Mouse (Mus musculus): ENCODE data around the gene Nup205. TPM values are rescaled to one million over a fixed set of nuclear protein-coding genes. Genes with fewer than 3 reads are reported as not detected.
"Not testable (repeated sequence)": the region's sequence is repeated elsewhere in the genome, so short reads cannot be mapped to it uniquely, and the experiment has no call there.

Gene Nup205
- 10 to 100 TPM; 23.6 to 27.1 TPM for total RNA-seq (2021)

DNA sequence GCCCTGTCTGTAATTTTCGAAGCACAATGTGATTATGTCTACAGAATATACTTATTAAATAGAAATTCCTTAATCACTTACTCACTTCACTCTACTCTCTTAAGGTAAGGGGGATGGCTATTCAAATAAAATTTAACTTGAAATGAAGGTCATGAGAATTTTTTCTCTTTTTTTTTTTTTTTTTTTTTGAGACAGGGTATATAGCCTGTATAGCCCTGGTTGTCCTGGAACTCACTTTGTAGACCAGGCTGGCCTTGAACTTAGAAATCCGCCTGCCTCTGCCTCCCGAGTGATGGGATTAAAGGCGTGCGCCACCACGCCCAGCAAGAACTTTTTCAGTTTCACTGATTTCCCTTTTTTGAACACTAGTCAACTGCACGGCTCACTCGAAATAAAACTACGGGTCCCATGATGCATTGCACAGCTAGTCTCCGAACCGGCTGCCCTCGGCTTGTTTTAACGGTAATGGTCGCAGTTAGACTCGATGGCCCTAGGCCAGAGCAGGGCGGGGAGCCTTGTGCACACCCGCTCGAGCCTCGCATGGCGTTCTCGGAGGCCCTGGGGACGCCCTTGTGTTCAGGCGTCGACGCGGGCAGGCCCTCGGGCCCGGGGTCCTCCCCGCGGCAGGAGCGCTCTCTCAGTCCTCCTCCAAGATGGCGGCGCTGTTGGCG lies at the start of gene Nup205:
Nup205 (plus strand) TSS at position 443 of the 671 bp plus-strand sequence.
- peak; percentile 63 to 91 for DNase-seq (ENCODE audit: extremely low spot score in 1 of 2, low spot score in 1 of 2)

DNA sequence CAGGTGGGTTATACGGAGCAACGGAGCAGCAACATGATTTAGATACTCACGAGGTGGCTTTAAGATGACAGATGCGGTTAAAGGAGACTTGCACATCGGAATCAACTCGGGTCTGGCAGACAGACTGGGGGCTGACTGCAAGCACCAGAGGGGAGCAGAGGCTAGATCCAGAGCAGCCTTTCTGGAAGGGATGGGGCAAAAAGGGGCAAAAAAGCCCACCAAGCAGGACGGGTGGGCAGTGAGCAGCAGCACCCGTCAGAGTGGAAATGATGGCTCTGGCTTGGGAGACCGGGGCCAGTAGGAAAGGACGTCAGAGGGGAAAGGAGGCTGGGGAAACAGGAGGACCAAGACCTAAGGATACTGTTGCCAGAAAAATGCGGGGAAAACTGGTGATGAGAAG lies 44.4 kb upstream of the Nup205 start:
- DNase-seq (ENCODE audit: extremely low spot score in 1 of 2, low spot score in 1 of 2): peak in 1 of 2 experiments; percentile 10

GRCm38 (mm10) chr6:35133246-35133578 lies 44.0 kb upstream of the Nup205 start:
- DNase-seq (ENCODE audit: extremely low spot score in 1 of 2, low spot score in 1 of 2): no peak

DNA sequence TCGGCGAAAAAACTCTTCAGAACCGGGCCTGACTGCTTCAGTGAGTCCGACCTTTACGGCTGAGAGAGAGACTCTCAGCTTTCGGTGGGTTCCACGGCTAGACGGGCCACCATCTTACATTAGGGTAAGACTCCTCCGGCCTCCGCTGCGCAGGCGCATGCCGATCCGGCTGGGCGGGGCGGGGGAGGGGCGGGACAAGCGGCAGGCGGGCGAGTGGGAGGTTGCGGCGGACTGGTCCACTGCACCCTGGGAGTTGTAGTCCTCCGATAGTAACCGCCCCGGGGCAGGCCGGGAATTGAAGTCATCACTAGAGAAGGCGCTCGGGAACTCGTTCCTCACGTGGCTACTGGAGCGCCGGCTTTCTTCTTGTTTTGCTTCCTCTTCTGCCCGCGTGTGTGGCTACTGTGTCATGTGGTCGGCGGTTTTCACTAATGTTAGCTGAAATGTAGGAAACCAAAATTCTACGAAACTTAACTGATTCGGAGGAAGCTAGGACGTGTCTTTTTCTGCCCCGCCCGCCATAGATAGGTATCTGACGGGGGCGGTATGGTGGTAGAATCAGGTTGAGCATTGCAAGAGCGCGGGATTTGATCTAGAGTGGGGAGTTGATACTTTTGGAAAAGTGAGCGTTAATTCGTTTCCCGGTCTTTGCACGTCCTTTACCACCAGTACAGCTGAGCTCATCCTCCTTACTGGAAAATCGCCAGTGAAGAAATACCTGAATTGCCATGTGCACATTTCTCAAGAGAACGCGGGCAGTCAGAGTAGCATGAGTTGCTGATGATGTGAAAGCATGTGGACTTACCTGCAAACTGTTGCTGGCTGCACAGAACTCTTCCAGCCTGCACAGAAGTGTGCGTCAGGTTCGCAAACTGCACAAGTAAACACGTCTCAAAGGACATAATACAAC lies 43.4 kb upstream of the Nup205 start, which contains the start of gene Cnot4:
Cnot4 (minus strand) TSS at position 146 of the 910 bp plus-strand sequence.
- peak; percentile 91 to 98 for DNase-seq (ENCODE audit: extremely low spot score in 1 of 2, low spot score in 1 of 2)

- DNase-seq (ENCODE audit: extremely low spot score in 1 of 2, low spot score in 1 of 2): no peak
Observed at GRCm38 (mm10) chr6:35134844-35135243, 42.4 kb upstream of the Nup205 start.

DNA sequence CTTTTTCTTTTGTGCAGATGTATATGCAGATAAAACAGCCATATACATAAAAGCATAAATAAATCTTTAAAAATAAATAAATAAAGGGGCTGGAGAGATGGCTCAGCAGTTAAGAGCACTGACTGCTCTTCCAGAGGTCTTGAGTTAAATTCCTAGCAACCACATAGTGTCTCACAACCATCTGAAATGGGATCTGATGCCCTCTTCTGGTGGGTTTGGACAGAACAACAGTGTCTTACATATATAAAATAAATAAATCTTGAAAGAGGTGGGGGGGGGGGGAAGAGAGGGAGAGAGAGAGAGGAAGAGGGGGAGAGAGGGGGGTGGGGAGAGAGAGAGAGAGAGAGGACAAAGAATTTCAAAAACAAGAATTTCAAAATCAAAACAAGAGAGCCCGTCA lies 36.9 kb upstream of the Nup205 start:
- DNase-seq (ENCODE audit: extremely low spot score in 1 of 2, low spot score in 1 of 2): no peak

DNA sequence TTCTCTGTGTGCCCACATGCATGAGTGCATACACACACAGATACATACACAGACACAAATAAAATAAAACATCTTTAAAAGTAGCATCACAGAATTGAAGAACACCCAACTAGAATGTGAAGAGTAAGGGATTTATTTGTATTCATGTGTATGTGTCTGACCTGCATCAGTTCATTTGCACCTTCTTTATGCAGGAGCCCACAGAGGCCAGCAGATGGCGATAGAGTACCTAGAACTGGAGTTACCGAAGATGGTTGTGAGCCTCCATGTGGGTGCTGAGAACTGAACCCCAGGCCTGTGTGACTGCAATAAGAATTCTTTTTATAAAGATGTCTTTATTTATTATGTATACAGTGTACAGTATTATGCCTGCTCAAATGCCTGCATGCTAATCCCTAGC lies 31.7 kb upstream of the Nup205 start:
- no peak for DNase-seq (ENCODE audit: extremely low spot score in 1 of 2, low spot score in 1 of 2)

- DNase-seq (ENCODE audit: extremely low spot score in 1 of 2, low spot score in 1 of 2): no peak
Observed at GRCm38 (mm10) chr6:35147726-35148422, 29.3 kb upstream of the Nup205 start.

DNA sequence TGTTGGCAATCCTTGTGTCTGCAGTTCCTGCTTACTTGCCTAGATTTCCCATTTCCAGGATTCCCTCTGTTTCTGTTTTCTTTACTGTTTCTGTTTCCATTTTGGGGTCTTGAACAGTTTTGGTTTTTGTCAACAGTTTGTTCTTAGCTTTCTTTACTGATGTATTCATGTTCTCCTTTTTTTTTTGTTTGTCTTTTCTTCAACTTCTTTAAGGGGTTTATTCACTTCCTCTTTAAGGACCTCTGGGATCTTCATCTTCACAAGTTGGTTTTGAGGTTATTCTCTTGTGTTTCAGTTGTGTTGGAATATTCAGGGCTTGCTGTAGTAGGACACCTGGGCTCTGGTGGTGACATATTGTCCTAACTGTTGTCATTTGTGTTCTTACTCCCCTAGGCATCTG lies 22.7 kb upstream of the Nup205 start:
- DNase-seq (ENCODE audit: extremely low spot score in 1 of 2, low spot score in 1 of 2): no peak

GRCm38 (mm10) chr6:35169250-35169649 lies 8.0 kb upstream of the Nup205 start:
- DNase-seq (ENCODE audit: extremely low spot score in 1 of 2, low spot score in 1 of 2): no peak

GRCm38 (mm10) chr6:35172028-35172427 lies 5.2 kb upstream of the Nup205 start:
- not testable (repeated sequence) for DNase-seq (ENCODE audit: extremely low spot score in 1 of 2, low spot score in 1 of 2)

- no peak for DNase-seq (ENCODE audit: extremely low spot score in 1 of 2, low spot score in 1 of 2)
Observed at GRCm38 (mm10) chr6:35173181-35173580, 4.0 kb upstream of the Nup205 start.

DNA sequence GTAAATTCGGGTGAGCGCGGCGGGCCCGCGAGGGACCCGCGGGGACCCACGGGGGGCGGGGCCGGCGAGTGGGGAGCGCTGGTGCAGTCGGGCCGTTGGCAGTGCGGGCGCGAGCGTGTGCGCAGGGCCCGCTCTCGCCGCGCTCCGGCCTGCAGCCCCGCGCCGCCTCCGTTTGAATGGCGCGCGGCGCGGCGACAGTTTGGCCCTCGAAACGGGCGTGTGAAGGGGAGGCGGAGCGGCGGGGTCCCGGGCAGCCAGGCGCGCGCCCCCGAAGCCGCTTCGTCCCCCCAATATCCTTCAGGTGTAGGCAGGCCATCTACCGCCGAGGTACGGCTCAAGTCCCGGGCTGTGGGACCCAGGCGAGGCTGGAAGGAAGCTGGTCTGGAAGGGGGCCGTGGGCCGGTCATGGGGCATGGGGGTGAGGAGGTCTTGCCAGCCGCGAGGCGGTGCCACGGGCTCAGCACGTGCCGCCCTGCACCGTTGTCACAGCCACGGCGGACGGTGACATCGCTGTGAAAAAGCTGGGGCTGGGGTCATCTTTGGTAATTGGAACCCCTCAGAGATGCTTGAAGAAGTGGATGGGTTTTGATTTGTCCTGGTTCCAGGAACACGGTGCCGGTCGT lies 540 bp downstream of the Nup205 start:
- DNase-seq (ENCODE audit: extremely low spot score in 1 of 2, low spot score in 1 of 2): no peak

DNA sequence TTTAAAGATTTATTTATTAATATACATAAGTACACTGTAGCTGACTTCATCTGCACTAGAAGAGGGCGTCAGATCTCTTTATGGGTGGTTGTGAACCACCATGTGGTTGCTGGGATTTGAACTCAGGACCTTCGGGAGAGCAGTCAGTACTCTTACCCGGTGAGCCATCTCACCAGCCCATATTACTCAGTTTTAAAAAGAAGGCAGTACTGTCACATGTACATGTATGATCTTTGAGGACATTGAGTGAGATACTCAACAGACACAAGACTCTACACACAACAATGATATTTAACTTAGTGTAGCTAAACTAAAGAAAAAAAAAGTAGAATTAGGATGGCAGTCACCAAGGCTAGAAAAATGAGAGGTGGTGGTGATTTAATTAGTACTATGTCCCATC lies 2.1 kb downstream of the Nup205 start:
- not testable (repeated sequence) for DNase-seq (ENCODE audit: extremely low spot score in 1 of 2, low spot score in 1 of 2)

DNA sequence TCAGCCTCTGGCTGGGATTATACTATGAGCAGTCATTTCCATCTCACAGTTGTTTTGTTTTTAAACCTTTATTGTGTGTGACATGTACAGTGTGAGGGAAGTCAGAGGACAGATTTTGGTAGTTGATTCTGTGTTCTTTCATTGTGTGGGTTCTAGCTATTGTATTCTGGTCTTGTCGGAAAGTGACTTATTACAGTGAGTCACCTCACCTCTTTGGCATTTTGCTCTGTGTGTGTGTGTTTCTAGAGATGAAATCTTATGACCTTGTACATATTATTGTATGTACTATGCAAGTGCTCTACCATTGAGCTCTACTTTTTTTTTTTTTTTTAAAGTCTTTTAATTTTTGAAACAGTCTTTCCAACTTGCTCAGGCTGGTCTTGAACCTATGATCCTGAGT lies 7.6 kb downstream of the Nup205 start:
- DNase-seq (ENCODE audit: extremely low spot score in 1 of 2, low spot score in 1 of 2): no peak

DNA sequence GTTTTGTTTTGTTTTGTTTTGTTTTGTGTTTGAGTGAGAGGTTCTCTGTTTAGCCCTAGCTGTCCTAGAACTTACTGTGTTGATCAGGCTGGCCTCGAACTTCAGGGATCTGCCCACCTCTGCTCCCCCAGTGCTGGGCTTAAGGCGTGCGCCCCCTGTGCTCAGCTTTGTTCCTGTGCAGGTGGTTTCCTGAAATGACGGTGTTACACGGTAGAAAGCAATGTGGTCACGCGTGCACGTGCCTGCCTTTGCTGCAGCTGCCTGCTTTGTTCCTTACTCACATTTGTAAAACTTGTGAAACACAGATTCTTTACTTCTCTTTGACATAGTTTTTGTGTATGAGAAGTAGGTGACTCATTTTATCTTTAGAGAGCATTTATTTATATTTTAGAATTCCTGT lies 14.0 kb downstream of the Nup205 start:
- no peak for DNase-seq (ENCODE audit: extremely low spot score in 1 of 2, low spot score in 1 of 2)

DNA sequence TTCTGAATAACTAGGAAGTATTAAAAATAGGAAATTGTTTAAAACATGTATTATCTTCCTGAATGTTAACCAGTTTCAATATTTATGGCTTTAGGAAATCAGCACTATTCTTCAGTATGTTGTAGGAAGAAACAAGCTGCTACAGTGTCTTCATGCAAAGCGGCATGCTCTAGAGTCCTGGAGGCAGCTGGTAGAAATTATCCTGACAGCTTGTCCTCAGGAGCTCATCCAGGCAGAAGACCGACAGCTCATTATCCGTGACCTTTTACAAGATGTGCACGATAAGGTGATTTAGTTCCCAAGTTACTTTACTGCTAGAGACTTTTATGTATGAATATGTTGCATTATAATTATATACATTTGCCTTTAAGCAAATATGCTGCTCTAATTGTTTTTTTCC lies 48.5 kb downstream of the Nup205 start:
- no peak for DNase-seq (ENCODE audit: extremely low spot score in 1 of 2, low spot score in 1 of 2)

- DNase-seq (ENCODE audit: extremely low spot score in 1 of 2, low spot score in 1 of 2): no peak
Observed at GRCm38 (mm10) chr6:35229415-35229814, 52.2 kb downstream of the Nup205 start.

- no peak for DNase-seq (ENCODE audit: extremely low spot score in 1 of 2, low spot score in 1 of 2)
Observed at GRCm38 (mm10) chr6:35236108-35236785, 59.0 kb downstream of the Nup205 start.

- DNase-seq (ENCODE audit: extremely low spot score in 1 of 2, low spot score in 1 of 2): no peak
Observed at GRCm38 (mm10) chr6:35243252-35243651, 66.0 kb downstream of the Nup205 start.
